Mouse (Mus musculus) kidney, adult 8-10 months (tissue): ENCODE data around the gene Gngt2.

Experiments
- DNase-seq, 2 experiments: peaks; one replicate each; pipeline ENCODE4 v3.0.0; 2022

Gene Gngt2

DNA sequence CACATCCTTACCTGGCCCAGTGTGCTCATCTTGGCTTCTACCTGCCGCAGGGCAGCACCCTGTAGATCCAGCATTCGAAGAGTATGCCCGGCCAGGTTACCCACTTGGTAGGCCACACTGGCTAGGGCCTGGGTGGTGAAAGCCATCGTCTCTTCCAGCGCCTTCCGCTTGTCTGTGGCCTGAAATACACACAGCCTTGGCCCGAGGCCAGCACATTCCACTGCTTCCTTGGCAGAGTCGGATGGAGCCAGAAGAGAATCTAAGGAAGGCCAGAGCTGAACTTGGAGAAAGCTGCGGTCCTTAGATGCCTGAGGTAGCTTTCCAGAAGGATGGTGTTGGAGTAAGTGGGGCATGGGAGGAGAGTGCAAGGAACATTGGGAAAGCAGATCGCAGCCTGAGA, at the start of gene Gngt2:
Gene Gngt2, plus strand, starts transcription at position 158 of the 400 bp plus-strand sequence.
- peak; percentile 86 to 89 for DNase-seq

DNA sequence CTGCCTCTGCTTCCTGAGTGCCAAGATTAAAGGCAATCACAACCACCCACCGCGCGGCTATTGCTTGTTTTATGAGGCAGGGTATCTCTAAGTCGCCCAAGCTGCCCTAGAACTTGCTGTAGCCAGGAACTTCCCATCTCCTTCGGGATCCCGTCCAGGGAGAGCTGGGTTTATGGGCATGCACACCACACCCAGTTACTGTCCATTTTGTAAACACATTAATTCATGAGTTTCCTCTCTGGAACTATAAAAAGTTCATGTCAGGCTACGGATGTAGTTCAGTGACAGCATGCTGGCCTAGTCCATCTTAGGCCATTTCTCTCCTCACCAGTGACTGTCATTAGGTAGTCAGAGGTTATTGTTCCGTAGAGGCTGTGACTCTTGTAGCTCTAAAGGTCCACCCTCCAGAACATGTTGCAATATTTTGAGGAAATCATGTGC, 47.5 kb upstream of the Gngt2 start:
- peak; percentile 39 to 54 for DNase-seq

DNA sequence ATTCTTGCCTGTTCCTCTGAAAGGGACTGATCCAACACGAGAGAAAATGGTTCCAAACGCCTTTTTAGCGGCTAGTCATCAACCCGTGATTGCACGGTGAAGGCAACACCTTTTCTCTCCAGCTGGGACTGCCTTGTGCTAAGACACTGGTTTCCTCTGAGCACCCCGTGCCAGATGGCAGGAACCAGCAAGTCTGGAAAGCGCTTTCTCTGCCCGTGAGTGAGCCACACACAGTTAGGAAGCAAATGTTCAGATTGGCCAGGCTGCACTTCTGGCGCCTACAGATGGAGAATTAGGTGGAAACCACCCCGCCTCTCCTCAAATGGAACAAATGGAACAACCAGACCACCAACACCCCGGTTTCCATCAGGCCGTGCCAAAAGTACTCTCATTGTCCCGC, 45.2 kb upstream of the Gngt2 start:
- DNase-seq: no peak

DNA sequence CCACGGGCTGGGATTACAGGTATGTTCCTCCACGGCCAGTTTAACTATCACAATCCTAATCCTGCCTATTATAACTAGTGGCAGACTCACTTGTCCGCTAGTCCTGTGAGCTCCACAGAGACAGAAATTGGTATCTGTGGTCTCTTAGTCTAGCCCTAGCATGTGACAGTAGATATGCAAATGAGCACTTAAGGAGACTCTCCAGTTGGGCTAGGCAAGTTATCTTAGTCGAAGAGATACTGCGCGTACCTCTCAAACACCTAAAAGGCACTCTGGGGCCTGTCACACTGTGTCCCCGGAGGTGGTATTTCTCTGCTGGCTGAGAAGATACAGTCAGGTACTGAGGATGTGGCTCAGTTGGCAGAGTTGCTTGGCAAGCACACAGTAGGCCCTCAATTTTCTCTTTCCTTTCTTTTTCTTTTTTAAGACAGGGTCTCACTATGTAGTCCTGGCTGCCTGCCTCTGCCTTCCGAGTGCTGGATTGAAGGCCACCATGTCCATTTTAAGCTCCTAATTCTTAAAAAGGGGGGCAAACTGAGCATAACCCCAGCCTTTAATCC, 44.0 kb upstream of the Gngt2 start:
- DNase-seq: no peak

DNA sequence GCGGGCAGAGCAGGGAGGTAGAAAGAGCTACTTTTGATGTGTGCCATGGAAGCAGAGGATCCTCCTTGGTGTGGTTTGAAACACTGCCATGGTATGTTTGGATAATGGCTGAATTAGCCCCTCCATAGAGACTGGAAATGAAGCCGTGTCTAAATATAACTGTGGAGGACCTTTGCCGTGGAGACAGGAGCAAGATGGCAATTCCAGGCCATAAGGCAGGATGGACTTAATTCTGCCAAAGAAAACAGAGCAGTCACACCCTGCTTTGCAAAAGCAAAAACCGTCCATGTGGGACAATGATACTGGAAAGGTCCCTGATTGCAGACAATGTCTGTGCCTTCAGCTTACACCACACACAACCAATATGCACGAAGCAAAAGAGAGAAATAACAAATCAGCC, 42.8 kb upstream of the Gngt2 start:
- no peak for DNase-seq

DNA sequence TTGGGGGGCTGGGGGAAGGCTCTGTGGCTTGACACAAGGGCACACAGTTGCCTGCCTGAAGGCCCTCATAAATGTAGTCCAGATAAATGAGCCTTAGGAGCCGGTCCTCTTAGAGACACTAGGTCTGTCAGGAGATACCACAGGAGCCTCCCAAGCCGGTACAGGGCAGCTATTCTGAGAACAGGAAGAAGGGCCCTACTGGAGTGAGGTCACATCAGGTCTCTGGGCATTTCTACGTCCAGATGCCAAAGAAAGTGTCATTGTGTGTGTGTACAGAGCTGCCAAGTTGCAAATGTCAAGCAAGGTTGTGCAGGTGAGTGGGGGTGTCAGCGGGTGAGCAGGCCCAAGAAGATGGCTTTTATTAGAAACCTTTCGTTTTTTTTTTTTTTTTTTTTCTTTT, 41.4 kb upstream of the Gngt2 start:
- peak; percentile 23 to 42 for DNase-seq

DNA sequence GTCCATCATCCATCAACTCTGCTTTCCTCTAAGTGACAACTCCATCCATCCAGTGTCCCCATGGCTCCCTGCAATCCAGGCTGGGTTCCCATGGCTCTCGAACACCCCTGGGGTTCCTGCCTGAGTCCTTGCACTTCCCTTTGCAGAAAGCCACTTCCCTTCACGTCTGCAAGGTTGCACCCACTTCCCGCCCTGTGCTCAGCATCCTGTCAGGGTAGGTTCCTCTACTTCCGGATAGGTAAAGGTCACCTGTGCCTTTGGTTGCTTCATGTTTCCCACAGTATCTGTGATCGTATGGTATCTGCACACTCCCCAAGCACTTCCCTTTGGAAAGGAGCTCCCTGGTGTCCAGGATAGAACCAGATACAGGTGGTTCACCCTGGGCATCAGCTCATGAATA, 32.0 kb upstream of the Gngt2 start:
- no peak for DNase-seq

DNA sequence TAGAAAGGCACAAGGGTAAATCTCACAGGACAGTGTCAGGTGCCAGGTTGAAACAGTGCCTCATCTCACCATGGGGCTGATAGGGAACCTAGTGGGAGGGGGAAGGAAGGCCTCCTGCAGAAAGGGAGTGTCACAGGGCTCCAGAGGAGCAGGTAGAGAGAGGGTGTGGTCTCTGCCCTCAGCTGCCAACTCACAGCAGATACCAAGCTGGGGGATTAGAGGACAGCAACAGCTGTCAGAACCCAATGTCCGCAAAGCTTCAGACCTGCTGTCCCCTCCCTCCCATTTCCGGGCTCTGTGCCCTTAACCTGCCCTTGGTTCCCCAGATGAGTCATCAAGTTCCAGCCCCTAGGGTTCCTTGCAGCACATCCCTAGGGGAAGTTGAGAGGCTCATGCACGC, 31.5 kb upstream of the Gngt2 start:
- peak in 1 of 2 experiments; percentile 32 for DNase-seq

DNA sequence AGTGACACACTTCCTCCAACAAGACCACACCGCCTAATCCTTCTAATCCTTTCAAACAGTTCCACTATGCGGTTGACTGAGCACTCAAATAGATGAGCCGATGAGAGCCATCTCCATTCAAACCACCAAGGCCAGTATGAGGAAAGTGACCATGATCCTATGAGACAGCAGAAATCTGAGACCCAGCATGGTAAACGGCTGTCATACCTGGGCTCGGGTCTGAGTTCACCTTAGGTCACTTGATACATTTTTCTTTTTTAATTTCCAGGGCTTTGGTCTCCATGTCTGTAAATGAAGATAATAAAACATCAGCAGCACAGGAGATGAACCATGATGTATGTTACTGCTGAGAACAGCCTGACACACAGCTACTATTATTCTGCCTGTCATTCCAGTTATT, 29.1 kb upstream of the Gngt2 start:
- DNase-seq: no peak

DNA sequence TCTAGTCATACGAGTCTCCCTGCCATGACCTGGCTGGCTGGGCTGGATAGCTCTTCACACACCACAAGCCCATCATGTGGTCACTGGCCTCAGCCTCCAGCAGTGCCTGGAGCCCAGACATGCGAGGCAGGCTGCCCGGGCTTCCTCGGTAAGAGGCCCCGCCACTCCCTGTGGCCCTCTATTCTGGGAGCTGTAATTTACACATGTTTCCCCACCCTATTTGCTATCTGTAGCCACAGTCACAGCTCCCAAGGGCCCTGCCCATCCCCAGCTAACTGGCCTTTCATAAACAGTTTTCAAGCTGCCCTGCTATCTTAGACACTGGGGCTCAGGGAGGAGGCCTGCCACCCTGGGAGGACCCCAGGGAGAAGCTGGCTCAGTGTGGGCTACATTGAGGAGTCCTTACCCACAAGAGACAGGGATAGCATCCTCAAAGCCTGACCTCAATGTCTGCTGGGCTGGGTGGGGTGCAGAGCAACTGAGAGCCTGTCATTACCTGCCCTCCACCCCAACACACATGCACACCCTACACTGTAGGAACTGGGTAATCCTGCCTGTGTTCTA, 28.5 kb upstream of the Gngt2 start:
- DNase-seq: no peak

DNA sequence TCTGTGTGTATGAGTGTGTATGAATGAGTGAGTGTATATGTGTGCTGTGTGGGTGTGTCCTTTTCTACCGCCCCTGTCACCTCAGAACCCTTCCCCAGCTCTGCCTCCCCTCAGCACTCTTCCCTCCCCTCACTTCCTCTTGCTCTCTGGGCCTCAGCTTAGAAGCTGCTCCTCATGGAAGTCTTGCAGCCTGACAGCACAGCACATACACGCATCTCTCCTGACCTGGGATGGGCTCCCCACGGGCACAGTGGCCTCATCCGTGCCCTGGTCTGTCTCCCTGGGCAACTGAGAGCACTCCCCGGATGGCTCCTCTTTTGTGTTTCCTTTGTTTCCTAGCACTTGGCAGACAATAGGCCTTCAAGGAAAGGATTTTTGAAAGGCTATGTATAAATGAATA, 27.4 kb upstream of the Gngt2 start:
- DNase-seq: no peak

DNA sequence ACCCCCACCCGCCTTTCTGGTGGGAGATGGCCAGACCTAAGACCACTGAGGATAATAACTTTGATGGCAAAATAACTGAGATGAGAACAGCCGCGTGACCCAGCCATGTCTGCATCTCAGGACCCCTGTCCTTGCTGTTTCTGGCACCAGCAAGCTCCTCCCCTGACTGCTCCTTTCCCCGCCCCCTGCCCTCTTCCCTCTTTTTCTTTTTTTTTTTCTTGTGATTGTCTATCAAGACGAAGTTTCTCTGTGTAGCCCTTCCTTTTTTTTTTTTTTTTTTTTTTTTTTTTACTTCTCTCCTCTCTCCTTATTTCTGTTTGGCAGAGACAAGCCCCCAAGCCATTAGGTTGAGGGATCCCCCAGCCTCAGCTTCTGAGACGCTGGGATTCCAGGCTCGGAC, 26.2 kb upstream of the Gngt2 start:
- DNase-seq: no peak

DNA sequence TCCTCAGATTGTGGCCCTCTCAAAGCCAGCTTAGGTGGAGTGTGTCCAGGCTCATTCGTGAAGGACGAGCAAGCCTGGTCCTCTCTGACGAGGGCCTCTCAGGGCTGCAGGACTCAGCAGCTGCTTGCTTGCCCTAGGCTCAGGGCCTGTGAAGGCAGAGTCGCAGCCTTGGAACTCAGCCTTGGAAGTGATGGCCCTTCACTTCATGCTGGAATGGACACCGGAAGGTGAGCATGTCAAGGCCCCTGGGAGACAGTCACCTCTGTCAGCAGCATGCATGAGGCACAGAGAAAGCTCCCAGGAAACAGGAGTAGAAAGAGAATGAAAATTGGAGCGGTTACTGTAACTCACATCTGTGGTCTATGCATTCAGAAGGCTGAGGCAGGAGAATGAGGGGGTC, 25.3 kb upstream of the Gngt2 start:
- no peak for DNase-seq

DNA sequence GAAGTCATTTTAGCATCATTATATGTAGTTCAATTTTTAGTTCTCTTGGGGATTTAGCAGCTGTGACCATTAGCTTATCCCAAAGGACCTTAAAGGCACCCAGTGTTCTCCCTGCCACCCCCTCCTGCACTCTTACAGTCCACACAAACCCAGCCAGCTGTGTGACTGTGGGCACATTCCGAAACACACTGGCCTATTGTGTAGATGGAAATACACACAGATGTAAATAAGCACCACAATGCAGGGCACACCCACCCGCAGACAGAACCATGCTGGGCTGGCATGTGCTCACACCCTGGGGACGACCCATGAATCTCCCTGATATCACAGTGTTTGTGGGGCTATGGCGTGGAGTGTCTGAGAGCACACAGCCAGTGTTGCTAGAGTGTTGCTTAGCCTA, 24.8 kb upstream of the Gngt2 start:
- DNase-seq: no peak

DNA sequence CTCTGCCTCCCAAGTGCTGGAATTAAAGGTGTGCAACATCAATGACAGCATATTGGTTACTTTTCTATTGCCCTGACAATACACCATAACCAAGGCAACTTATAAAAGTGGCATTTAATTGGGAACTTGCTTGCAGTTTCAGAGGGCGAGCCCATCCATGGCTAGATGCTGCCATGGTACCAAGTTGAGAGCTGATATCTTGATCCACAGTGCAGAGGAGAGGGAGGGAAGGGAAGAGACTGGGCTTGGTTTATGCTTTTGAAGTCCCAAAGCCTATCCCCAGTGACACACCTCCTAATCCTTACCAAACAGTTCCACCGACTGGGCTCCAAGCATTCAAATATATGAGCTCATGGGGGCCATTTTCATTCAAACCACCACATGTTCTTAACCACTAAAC, 22.9 kb upstream of the Gngt2 start:
- no peak for DNase-seq

DNA sequence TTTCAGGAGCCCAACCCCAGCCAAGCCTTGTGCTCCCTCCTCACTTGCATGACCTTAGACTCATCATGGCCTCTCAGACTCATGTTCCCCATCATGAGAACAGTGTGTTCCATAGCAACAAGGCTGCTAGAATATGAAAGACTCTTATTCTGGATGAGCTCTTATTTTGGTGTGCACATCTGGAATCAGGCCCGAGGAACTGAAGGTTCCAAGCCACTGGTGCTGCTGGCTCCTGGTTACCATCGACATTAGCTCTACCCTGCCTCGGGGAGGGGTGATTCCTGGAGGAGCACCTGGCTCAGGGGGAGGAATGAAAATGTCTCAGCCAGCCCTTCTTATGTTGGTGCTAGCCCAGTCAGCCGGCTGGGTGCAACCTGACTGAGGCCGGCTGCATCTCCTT, 22.2 kb upstream of the Gngt2 start:
- DNase-seq: no peak

DNA sequence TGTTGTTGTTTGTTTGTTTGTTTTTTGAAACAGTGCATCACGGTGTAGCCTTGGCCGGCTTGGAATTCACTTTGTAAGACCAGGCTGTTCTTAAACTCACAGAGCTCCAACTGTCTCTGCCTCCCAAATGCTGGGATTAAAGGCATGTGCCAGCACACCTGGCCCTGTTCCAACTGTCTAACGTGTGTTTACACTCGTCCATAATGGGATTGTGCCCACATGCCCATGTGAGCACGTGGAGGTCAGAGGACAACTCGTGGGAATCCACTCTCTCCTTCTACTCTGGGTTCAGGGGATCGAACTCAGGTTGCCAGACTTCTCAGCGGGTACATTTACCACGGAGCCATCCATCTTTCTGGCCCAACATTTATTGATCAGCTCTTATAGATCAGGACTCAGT, 21.6 kb upstream of the Gngt2 start:
- no peak for DNase-seq

DNA sequence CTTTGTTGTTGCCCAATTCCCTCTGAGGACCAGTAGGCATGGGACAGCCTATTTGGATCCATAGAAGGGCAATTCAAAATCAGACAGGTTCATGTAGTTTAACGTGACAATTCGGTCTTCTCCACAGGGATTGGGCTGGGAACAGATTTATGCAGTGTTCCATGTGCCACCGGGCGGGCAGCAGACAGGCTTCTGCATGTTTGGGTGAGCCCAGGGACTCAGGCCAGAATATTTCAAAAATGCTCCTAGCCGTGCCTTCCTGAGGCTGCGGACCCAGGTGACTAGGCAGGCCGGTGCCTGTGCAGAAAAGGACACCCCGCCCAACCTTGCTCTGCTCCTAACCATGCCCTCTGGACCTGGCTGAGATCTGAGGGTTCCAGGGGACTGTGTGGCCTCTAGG, 17.9 kb upstream of the Gngt2 start:
- DNase-seq: peak in 1 of 2 experiments; percentile 41

DNA sequence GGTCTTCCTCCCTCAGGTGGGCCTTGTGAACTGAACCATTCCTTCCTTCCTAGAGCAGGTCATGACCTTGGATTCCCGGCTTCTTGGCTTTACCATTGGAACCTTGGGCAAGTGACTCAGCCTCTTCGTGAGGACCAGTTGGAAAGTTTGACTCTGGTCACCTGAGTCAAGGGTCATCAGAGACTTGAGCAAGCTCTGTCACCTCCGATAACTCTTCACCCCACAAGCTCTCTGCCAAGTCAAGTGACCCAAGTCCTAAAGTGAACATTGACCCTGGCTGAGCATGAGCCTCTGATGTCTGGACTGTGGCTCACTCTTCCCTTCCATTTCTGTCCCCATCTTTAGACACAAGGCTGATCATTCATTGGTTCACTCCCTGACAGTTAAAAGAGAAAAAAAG, 15.5 kb upstream of the Gngt2 start:
- DNase-seq: no peak

DNA sequence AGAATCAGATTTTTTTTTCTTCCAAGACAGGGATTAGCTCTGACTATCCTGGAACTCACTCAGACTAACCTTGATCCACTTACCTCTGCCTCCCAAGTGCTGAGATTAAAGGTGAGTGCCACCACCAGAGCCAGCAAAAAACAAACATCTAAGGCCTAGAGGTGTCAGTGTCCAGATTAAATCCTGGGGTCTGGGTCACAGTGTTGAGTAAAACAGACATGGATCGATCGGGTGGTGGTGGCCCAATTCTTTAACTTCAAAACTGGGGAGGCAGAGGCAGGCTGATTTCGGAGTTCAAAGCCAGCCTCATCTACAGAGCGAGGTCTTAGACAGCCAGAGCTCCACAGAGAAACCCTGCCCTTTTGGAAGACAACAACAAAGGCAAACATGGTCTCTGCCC, 14.6 kb upstream of the Gngt2 start:
- DNase-seq: no peak

DNA sequence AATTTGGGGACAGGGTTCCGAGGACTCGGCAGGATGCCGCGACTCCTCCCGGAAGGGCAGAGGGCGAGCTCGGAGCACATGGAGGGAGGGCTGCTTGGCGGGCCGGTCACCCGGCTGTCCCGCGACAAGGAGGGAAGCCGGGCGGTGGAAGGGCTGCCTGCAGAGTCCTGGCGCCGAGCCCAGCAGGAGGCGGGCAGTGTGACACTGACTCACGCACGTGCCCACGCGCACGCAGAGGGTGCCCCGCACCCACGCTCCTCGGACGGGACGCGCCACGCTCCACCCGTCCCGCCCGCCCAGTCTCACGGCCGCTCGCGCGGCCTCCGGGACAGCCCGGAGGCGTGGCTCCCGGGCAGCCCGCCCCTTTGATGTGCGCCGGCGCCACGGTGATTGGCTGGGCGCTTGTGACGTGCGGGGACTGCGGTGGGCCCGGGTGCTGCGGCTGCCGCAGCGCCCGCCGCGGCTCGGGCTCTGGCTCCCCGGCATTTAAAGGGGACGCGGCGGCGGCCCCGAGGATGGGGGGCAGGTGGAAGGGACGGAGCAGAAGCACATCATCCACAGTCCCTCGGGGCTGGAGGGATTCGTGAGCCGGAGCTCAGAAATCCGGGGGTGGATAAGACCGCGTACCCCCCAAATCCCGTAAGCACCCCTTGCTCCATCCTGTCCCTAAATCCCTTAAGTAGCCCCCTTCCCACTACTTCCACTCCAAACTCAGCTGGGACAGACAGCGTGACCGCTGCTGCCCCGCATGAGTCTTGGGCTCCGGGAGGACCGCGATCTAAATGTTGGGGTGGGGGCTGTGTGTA, 12.7 kb upstream of the Gngt2 start, which contains the start of gene Phospho1:
Gene Phospho1, plus strand, starts transcription at position 429 of the 806 bp plus-strand sequence.
- peak; percentile 84 to 86 for DNase-seq

DNA sequence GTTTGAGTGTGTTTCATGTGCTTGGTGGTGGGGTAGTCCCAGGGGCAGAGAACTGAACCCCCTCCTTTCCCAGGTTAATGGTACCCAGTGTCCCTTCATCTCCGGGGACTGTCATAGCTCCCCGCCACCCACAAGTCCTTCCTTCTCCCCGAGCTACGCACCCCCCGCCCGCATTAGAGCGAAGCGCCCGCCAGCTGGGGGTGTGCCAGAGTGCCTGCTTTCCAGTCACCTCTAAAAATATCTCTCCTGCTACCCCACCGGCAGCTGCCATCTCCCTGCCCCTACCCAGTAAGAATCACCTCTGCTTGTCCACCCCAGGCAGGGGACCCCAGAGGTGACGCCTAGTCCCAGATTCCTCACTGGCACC, 12.2 kb upstream of the Gngt2 start:
- peak in 1 of 2 experiments; percentile 35 for DNase-seq

DNA sequence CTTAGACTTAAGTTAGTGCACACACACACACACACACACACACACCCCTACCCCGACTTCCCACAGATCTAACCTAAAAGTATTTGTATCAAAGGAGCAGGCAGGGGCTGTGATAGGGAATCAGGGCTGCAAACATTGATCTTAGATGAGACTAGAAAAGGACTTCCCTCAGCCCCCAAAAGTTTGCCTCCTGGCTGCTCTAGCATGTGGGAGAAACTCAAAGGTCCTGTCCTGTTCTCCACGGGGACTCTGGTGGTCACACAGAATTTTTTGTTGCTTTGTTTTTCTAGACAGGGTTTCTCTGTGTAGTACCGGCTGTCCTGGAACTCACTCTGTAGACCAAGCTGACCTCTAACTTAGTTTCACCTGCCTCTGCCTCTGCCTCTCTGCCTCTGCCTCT, 11.4 kb upstream of the Gngt2 start:
- no peak for DNase-seq
